Mouse (Mus musculus) liver, adult 2 months (tissue): ENCODE measurements around the gene Cgas.
A peak's percentile ranks its signal among the peaks of the same experiment; 100 is the strongest.

Source experiments
- CTCF ChIP-seq: fragments of 200-500 bp; IDR thresholded peaks from 2 replicates; pipeline ENCODE4 v1.5.1; 2011; ENCODE audit warnings: low read depth, low read length, control low read depth
- POLR2A ChIP-seq: fragments of 200-500 bp; IDR thresholded peaks from 2 replicates; pipeline ENCODE4 v1.6.1; 2011; ENCODE audit warnings: low read length, control low read depth; ENCODE audit not compliant: insufficient read depth; ENCODE audit errors: extremely low read depth

- TF ChIP-seq POLR2A (peak; percentile 85), CTCF (0 out of 2 replicates have a peak, but pooled peaks have one; percentile 2)
Measured at GRCm38 (mm10) chr9:78480706-78481358, 37.8 kb upstream of the Cgas start.
